Mouse (Mus musculus) thymus, postnatal 14 days (tissue): ENCODE results near the gene 1600014C10Rik.

Experiments
- DNase-seq: peaks from one replicate; pipeline ENCODE4 v3.0.0; 2021

Gene 1600014C10Rik

DNA sequence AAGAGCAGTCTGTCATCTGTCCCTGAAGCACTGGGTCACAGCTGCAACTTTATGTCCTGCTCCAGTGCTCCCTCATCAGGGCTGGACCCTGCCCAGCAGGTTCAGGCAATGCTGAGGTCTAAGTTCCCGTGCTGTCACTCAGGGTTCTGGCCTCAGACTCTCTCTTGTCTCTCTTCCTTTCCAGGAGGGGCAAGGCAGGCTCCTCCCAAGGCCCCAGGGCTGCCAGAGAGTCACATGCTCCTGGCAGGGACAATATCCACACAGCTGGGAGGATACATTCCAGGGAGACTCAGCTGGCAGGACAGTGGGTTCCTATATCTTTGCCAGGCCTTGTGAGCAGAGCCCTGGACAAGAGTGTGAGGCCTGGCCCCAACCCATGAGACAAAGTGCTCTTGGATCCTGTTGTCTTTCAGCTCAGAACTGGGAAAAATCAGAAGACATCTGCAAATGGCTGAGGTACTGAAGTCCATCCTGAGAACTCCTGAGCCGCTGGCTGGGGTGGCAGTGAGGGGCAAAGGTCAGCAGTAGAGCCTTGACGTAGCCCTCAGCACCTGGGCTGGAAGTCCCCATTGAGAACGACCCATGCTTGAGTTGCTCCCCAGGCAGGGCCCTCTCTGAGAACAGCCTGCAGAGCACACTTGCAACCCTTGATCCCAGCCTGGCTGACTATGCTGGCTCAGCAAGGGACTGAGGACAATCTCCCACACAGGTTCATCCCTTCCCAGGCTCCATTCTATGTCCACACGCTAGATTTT lies 34.6 kb downstream of the 1600014C10Rik start:
- DNase-seq = no peak

DNA sequence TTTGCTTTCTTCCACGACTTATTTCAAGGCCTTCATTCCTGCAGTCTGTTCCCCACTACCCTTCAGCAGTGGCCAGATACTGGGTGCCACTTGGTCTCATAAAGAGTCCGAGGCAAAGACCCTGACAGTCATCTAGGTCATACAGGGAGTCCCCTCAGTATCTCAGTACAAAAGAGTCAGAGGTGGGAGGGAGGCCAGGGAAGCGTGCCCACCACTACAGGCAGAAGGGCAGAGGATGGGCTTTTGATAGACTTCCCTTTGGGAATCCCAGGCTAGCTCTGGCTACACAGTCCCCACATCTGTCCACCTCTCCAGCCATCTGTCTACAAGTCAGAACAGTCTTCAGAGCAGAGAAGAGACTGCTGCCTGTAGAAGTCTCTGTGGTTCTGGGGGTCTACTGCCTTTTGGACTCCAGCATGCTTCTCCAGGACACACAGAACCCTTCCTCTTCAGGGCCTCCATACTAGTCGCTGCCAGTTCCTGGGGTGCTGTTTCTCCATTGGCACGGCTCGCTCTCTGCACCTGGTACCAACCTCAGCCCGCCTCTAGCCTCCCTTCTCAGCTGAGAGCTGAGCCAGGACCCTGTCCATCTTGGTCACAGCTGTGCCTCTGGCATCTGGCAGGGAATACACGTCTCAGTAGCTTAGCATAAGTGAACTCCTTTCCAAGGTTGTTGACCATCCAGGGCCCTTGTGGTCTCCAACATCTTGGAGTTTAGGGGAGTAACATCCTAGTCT lies 35.8 kb downstream of the 1600014C10Rik start:
- no peak for DNase-seq

DNA sequence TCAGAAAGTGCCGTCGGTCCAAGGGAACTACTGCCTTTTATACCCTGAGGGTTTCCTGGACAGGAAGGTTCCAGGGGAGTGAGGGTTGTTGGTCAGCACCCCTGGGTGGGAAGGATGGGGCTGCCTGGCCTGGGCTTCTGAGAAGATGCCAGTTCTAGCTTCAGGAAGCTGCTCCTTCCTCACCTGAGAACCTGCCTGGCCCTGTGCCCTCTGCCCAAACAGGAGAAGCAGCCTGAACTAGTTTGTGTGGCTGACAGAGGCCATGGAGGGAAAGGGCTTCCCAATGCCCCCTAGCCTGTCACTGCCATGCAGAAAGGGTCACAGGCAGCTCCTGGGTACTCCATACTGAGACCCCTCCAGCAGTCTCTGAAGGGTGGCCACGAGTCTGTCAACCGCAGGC lies 36.5 kb downstream of the 1600014C10Rik start:
- no peak for DNase-seq

DNA sequence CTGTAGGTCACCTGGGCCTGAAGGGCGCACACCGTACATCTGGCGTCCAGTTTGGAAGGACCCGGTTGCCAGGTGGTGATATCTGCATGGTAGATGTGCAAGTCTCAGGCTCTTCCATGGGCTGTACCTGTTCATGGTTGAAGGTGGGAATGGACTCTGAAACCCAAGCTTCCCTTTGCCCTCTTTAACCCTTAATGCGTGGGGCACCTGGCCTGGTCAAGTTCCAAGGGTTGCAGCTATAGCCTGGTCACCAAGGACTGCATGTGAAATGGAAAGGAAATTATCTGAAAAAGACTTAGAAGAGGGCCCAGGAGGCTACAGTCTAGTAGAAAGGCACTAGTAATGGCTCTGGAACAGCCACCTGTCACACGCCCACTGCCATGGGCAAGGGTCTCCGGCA lies 37.8 kb downstream of the 1600014C10Rik start:
- no peak for DNase-seq

DNA sequence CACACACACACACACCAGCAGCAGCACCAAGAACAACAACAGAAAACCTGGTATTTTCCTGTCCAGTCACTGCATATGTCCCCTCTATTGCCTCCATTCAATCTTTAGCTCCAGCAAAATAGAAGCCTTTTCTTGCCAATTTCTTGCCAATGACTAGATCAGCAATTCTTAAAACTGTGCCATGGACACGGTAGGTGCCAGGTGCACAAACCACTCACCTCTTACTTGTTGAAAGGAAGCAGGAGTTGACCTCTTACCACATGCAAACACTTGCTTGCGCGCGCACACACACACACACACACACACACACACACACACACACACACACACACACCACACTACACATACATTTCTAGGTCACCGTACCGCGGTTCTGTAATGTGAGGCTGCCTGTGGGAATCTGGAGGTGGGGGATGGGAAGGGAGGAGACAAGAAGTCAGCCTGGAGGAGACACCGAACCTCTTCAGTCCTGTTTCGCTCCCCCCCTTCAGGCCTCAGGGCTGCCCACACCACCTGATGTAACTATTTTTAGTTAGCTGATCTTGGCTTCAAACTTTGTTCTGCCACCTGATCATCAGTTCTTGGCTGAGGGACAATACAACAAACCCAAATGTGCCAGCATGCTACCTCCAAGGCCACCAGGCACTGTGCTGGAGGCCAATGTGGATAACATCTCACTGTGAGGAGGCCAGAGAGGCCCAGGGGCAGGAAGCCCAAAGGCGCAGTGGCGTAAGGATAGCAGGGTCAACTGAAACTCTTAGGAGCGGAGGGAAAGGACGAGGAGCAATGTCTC lies 41.8 kb downstream of the 1600014C10Rik start:
- DNase-seq = peak; percentile 79

DNA sequence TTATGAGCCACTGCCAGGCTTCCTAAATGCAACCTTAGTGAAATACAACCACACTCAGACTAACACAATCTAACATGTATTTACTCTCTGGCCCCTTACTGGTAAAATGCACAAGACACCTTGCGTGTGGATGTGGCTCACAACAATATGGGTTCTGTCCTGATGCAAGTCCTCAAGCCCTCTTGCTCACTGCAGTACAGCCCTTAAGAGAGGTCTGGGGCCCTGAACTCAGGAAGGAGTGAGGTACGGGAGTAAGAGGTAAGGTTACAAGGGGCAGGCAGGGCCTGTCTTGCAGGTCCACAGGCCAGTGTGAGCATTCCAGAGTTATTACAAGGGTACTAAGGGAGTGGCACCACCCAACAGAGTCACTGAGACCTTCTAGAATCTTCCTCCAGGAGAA lies 43.2 kb downstream of the 1600014C10Rik start:
- DNase-seq = no peak

DNA sequence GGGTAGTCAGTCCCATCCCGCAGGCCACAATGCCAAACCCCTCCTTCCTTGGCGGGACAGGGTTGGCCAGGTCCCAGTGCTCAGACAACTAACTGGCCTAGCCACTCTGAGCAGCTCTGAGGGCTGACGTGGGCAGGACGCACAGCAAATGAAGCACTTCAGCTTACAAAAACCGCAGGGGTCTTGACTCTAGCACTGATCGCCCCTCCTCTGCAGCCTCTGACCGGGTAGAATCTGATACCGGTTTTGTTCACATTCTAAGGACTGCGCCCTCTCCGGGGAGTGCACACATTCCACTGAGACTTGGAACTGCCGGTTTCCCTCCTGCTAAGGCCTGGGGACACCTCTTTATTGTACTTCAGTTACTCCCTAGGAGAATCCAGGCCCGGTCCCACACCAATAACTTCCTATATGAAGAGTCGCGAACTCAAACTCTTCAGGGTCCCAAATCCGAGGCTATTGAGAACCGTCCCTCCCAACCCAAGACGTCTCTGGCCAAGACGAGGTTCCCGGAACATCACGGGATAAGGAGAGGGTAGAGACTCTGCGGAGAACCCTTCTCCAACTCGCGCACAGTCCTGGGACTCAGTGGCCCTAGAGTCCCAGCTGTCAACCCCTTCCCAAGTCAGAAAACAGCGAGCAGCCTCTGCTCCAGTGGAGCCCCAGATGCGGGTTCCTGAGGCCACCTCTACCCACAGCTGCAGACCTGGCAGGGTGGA lies 44.3 kb downstream of the 1600014C10Rik start:
- DNase-seq = peak; percentile 44

DNA sequence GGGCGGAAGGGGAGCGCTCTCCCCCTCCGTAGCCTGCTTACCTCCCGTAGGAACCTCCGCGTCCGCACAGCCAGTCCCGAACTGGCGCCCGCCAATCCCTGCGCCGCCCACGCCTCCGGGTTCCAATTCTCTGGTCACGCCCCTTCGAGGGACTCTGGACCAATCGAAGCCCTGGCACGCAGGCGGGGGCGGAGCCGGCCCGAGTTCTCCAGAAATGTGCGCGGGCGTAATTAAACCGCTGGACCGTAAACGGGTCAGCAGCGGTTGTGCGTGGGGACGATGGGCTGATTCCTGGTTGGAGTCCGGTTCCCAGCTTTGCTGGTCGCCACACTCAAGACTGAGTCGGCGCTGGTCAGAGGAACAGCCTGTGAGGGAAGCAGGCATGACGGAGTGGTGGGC lies 44.9 kb downstream of the 1600014C10Rik start, which contains the start of gene Plekhf1:
Plekhf1 (minus strand) TSS at position 117 of the 399 bp plus-strand sequence.
- DNase-seq = peak; percentile 93

DNA sequence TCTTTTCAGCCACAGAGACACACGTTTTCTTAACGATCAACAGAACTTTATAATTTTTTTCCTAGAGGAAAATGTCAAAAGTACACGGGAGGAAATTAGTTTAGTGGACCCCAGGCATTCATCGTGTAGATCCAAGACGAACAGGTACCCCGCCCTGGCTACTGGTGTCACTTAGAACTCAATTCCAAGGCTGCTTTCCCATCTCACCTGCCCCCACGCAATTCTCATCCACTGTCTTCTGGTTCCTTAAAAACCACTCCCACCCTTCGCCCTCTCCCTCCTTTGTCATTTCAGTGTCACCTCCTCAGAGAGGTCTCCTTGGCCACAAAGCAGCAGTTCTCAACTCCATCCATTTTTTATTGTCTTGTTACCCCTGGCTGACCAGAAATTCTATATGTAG lies 45.3 kb downstream of the 1600014C10Rik start:
- no peak for DNase-seq

DNA sequence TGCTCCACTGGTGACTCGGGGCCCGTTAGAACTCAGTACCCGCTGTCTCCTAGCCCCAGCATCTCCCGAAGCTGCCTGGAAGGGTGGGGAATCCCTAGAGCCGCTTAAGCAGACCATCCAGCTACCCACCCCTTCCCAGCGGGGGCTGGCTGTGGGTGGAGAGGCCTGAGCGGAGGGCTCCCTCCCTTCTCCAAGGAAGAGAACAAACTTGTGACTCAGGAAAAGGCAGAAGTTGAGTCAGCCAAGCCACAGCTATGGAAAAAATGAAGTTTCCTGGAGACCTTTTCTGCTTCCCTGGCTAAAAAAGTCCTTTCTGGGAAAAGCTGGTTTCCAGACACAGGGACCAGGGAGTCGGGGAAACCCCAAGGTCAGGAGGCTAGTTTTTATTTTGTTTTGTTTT lies 47.3 kb downstream of the 1600014C10Rik start:
- no peak for DNase-seq

DNA sequence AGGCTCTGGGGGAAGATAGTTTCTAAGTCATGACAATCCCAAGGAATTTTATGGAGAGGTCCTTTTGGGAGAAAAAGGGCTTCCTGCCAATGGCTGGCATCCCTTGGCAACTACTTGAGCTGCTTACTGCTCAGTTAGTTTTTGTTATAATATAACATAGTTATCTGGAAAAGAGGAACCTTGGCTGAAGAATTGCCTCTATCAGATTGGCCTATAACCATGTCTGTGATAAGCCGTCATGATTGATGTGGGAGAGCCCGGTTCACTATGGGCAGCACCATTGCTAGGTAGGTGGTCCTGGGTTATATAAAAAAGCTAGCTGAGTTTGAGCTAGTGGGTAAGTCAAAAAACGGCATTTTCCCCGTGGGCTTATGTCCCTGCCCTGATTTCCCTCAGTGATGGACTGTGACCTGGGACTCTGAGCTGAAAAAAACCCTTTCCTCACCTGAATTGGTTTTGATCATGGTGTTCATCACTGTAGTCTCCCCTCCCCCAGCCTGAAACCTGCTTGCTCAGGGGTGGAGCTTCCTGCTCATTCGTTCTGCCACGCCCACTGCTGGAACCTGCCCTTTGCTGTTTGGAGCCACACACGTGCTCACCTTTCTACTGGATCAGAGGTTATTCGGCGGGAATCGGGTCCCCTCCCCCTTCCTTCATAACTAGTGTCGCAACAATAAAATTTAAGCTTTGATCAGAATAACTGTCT lies 53.5 kb downstream of the 1600014C10Rik start:
- DNase-seq = no peak

DNA sequence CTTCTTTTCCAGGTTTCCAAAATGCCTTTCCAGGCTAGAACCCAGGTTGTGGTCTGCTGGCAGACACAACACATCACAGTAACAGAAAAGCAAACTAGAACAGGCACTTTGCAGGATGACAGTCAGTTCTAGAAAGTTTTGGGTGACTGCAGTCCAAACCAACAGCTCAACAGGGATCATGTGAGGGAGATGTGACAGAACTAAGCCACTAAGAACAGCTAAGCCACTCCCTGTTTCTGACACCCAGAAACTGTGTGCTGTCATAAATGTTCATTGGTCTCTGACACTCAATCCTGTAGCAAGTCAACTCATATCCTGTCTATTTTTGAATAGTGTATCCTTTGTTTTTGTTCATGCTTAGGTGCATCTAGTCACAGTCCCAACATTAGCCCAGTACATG lies 54.1 kb downstream of the 1600014C10Rik start:
- DNase-seq = no peak

DNA sequence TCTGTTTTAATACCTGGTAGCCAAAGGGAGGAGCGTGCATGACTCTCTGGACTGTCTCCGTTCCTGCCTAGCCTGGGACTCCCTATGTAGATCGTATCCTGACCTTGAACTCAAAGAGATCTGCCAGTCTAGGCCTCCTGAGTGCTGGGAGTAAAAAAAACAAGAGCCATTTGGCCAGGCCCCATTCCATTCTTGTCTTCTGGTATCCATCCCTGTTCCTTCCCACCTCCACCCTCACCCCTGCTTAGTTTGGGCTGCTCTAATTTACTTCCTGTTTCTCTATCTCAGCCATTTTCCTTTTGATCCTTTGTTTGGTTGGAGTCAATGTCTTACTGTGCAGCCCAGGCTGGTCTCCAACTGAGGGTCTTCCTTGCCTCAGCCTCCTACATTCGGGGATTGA lies 59.4 kb downstream of the 1600014C10Rik start:
- DNase-seq = no peak
